Mouse (Mus musculus) c-Kit-negative CD71-positive TER-119-positive erythroid progenitor cells, embryonic 14.5 days (primary cell): ENCODE results near the gene H2al1a.
"Not testable (repeated sequence)": the region's sequence is repeated elsewhere in the genome, so short reads cannot be mapped to it uniquely, and the experiment has no call there.

Source experiments
- DNase-seq: peaks from one replicate; pipeline ENCODE4 v3.0.0-alpha.2; 2013; ENCODE audit warnings: low read depth, low spot score

Gene H2al1a

DNA sequence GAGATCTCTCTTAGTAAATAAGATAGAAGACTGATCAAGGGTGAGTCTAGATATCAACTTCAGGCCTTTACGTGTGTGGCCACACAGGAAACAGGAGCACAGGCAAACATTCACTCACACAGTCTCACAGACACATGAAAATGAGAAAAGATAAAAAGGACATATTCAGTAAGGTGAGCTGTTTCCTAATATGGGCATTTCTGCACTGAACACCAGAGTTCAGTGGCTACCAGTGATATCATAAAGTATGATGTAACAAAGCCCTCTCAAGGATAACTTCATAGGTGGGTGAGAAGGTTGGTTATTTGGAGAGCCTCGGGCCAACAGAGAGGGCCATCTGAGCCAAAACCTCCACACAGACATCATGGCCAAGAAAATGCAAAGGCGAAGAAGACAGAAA, at the start of gene H2al1a:
H2al1a (plus strand) TSS at position 301 of the 400 bp plus-strand sequence.
- not testable (repeated sequence) for DNase-seq

DNA sequence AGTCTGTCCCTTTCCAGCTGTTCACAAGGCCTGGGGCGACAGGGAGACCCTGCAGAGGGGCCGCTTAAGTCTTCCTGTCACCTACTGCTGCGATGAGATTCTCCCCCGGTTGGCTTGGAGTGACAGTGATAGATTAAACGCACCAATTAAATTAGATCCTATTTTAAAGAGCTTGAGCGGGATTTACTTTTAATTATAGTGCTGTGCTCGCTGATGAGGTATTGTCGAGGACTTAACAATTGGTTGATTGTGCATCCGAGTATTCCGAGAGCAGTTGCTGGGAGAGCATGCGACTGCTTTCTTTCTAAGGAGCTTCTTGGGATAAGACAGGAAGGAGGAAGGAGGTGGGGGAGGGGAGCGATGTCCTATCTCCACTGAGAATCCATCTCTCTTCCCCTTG, 48.9 kb upstream of the H2al1a start:
- no peak for DNase-seq

GRCm38 (mm10) chrX:11254062-11254461, 45.0 kb upstream of the H2al1a start:
- no peak for DNase-seq

GRCm38 (mm10) chrX:11254521-11255207, 44.4 kb upstream of the H2al1a start:
- no peak for DNase-seq

DNA sequence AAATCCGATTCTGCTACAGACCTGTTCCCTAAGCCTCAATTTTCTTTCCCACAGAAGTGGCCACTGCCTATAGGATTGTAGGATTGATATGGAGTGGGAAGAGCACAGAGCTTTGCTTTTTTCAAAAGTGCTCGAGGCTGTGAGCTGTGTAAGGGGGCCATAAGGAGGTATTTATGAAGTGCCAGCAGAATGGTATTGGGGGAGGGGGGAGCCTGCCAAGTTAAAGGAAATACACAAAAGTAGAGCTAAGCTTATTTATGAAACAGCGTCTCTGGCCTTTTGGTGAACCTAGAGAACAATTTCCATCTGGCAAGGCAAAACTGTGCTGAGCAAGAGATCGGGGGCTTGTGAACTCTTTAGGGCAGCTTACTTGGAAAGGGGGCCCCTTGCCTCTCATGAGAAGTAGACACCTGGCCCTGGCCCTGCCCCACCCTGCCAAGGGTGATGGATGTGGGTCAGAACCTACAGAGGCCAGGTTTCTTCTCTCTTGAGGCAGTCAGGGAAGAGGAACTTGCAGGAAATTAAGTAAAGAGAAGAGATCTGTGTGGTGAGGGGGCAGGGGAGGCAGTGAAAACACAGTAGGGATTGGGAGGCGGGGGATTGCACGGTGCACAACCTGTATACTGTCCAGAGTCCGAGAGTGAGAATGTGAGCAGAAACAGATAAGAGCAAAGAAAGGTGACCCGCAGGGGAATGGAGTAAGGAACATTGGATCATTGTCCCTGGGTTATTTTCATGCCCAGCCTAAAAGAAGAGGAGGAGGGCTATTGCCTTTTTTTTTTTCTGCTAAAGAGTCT, 43.3 kb upstream of the H2al1a start:
- no peak for DNase-seq

DNA sequence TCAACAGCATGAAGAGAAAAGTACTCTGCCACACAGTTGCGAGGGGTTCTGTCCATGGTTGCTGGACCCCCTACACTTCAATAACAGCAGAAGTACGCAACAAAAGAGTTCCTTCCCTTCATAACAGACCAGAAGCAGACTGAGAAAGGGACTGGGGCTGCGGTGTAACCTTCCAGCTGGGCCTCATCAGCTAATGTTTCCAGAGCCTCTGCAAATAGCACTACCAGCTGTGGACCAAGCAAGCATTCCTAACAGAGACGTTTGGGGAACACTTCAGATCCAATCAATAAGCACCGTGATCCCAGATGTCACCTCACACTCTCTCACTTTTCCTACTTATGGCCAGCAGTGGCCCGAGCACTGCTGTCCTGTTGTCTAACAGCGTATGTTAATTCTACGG, 34.1 kb upstream of the H2al1a start:
- DNase-seq, result no peak

DNA sequence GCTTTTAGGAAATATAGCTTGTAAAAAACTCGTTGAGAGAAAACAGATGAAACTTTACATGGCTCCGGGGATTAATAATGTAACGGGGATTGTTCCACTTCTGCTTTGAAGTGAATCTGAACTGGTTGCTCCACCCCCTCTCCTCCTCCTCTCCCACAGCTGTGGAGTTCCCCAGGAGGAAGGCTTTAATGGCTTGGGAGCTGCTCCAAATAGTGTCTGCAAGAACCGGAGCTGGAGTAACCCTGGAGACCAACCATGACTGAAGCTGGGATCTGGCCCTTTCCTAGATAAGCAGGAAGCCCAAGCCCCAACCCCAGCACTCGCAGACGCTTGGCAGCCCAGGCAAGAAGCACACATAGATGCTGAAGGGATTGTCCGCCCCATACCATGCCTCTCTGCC, 31.3 kb upstream of the H2al1a start:
- no peak for DNase-seq

DNA sequence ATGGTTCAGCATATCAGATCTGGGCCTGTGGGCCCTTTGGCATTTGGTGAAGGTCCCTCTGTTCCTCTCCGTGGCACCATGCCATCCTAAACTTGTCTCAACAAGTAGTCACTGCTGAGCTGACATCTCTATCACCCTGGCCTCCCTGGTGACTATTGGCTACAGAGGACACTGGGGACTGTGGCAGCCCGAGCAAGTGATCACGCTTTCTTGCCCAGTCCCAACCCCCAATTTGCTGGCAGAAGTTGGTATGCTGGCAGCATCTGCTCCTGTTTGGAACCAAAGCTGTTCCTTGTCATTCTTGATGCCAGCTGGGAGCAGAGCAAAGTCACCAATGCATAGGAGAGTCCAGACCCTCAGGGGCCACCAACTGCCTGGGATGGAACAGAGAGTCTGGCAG, 30.0 kb upstream of the H2al1a start:
- no peak for DNase-seq

DNA sequence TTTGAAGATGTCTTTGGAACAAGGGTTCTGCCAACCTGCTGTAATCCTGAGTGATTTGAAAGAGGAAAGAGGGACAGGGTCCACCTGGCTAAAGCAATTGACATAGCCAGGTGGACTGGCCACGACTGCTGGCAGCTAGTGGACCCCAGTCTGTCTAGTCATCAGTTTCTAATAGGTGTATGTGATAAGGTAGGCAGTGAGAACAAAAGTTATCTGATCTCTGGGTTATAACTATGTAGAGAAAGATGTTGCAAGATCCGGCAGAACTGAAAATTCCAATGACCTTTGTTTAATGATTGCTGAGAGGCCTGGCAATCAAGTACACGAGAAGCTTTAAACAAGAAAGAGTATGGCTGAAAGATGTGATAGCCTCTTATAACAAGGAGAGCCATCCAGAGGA, 25.9 kb upstream of the H2al1a start:
- no peak for DNase-seq

DNA sequence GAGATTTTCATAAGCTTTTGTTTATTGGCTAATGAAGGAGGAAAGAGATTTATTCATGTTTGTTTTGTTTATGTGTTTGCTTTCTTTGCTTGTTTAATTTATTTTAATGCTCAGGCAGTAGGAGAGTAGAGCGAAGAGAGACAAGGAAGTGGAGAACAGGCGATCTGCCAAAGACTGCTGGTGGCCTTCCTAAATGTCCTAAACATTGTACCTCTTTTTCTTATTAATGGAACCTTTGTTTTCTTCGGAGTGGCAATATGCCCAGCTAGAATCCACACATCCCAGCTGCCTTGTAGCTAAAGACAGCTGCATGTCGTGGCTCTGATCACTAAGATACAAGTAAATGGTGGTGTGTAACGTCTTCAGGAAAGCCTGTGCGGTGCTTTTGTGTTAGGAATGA, 22.0 kb upstream of the H2al1a start:
- no peak for DNase-seq

DNA sequence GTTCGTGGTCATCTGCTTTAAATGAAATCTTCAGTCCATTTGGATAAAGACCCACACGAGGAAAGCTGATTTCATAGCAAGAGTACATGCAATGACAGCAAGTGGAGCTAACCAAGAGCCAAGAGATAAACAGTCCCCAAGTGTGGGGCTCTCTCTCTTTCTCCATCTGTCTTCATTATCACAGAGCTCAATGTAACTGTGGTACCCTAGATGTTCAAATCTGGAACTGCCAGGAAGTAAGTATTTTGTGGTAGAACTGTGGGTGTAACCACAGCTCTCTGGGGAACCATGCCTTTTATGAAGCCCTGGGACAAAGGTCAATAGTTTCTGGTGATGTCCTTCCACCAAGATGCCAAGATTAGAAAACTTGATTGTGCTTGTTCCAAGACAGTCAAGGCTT, 18.3 kb upstream of the H2al1a start:
- DNase-seq, result no peak

- DNase-seq, result no peak
These were observed 10.7 kb upstream of the H2al1a start for GRCm38 (mm10) chrX:11288306-11288882.

DNA sequence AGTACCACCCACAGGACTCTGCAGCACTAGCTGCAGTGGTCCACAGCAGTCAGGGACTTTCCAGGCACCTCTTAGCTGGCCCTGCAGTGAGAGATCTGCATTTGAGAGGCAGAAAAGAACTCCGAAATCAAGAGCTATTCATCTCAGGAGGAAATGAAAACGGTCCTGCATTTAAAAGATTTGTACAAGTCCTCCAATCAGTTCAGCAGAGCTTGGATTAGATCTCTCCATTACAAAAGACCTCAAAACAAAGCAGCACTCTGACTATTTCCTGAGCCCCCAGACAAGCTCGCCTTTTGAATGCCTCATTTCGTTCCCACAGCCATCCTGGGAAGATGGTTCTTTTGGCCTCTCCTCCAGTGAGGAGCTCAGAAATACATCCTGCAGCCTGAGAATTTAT, 9.8 kb upstream of the H2al1a start:
- DNase-seq, result no peak

- DNase-seq, result not testable (repeated sequence)
These were observed 3.1 kb downstream of the H2al1a start, which contains the start of gene H2al1b for GRCm38 (mm10) chrX:11302132-11302531. Gene H2al1b, plus strand, starts transcription at chrX:11302432.

GRCm38 (mm10) chrX:11305355-11305754, 6.3 kb downstream of the H2al1a start, which contains the start of gene H2al1c:
Gene H2al1c, plus strand, starts transcription at chrX:11305655.
- not testable (repeated sequence) for DNase-seq

DNA sequence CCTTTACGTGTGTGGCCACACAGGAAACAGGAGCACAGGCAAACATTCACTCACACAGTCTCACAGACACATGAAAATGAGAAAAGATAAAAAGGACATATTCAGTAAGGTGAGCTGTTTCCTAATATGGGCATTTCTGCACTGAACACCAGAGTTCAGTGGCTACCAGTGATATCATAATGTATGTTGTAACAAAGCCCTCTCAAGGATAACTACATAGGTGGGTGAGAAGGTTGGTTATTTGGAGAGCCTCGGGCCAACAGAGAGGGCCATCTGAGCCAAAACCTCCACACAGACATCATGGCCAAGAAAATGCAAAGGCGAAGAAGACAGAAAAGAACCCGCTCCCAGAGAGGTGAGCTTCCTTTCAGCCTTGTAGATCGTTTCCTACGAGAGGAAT, 9.5 kb downstream of the H2al1a start, which contains the start of gene H2al1d:
H2al1d (plus strand) TSS at position 301 of the 400 bp plus-strand sequence.
- DNase-seq, result not testable (repeated sequence)

DNA sequence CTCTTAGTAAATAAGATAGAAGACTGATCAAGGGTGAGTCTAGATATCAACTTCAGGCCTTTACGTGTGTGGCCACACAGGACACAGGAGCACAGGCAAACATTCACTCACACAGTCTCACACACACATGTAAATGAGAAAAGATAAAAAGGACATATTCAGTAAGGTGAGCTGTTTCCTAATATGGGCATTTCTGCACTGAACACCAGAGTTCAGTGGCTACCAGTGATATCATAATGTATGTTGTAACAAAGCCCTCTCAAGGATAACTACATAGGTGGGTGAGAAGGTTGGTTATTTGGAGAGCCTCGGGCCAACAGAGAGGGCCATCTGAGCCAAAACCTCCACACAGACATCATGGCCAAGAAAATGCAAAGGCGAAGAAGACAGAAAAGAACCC, 12.6 kb downstream of the H2al1a start, which contains the start of gene H2al1e:
H2al1e (plus strand) TSS at position 301 of the 400 bp plus-strand sequence.
- not testable (repeated sequence) for DNase-seq

- DNase-seq, result not testable (repeated sequence)
These were observed 15.8 kb downstream of the H2al1a start, which contains the start of gene H2al1f for GRCm38 (mm10) chrX:11314858-11315257. Gene H2al1f, plus strand, starts transcription at chrX:11315158.

DNA sequence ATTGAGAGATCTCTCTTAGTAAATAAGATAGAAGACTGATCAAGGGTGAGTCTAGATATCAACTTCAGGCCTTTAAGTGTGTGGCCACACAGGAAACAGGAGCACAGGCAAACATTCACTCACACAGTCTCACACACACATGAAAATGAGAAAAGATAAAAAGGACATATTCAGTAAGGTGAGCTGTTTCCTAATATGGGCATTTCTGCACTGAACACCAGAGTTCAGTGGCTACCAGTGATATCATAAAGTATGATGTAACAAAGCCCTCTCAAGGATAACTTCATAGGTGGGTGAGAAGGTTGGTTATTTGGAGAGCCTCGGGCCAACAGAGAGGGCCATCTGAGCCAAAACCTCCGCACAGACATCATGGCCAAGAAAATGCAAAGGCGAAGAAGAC, 18.9 kb downstream of the H2al1a start, which contains the start of gene H2al1g:
H2al1g (plus strand) TSS at position 301 of the 400 bp plus-strand sequence.
- DNase-seq, result not testable (repeated sequence)

- DNase-seq, result not testable (repeated sequence)
These were observed 22.1 kb downstream of the H2al1a start, which contains the start of gene H2al1h for GRCm38 (mm10) chrX:11321192-11321591. Gene H2al1h, plus strand, starts transcription at chrX:11321492.

- not testable (repeated sequence) for DNase-seq
These were observed 25.3 kb downstream of the H2al1a start, which contains the start of gene H2al1i for GRCm38 (mm10) chrX:11324359-11324758. Gene H2al1i, plus strand, starts transcription at chrX:11324659.

DNA sequence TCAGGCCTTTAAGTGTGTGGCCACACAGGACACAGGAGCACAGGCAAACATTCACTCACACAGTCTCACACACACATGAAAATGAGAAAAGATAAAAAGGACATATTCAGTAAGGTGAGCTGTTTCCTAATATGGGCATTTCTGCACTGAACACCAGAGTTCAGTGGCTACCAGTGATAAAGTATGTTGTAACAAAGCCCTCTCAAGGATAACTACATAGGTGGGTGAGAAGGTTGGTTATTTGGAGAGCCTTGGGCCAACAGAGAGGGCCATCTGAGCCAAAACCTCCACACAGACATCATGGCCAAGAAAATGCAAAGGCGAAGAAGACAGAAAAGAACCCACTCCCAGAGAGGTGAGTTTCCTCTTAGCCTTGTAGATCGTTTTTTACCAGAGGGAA, 28.5 kb downstream of the H2al1a start, which contains the start of gene H2al1j:
H2al1j (plus strand) TSS at position 301 of the 400 bp plus-strand sequence.
- not testable (repeated sequence) for DNase-seq
